Mouse (Mus musculus): ENCODE measurements around the gene Srpr.

Gene Srpr

GRCm38 (mm10) chr9:35188700-35189099, 11.3 kb upstream of the Srpr start:
- no peak for DNase-seq (ENCODE audit: low spot score in 2 of 2)

- no peak for DNase-seq (ENCODE audit: low spot score in 2 of 2)
Observed at GRCm38 (mm10) chr9:35192983-35193542, 6.9 kb upstream of the Srpr start.

GRCm38 (mm10) chr9:35194048-35194447, 5.9 kb upstream of the Srpr start:
- DNase-seq (ENCODE audit: low spot score in 2 of 2) = no peak

- DNase-seq (ENCODE audit: low spot score in 2 of 2) = no peak
Observed at GRCm38 (mm10) chr9:35197625-35198024, 2.4 kb upstream of the Srpr start.

GRCm38 (mm10) chr9:35198351-35198750, 1.6 kb upstream of the Srpr start:
- no peak for DNase-seq (ENCODE audit: low spot score in 2 of 2)

GRCm38 (mm10) chr9:35198945-35199771, 817 bp upstream of the Srpr start:
- no peak for DNase-seq (ENCODE audit: low spot score in 2 of 2)

GRCm38 (mm10) chr9:35200529-35201060, 620 bp downstream of the Srpr start:
- no peak for DNase-seq (ENCODE audit: low spot score in 2 of 2)

- no peak for DNase-seq (ENCODE audit: low spot score in 2 of 2)
Observed at GRCm38 (mm10) chr9:35203536-35203935, 3.6 kb downstream of the Srpr start.

GRCm38 (mm10) chr9:35204421-35204820, 4.4 kb downstream of the Srpr start:
- DNase-seq (ENCODE audit: low spot score in 2 of 2) = no peak

- DNase-seq (ENCODE audit: low spot score in 2 of 2) = peak; percentile 96 to 99
Observed at GRCm38 (mm10) chr9:35210542-35211474, 10.8 kb downstream of the Srpr start, which contains the start of gene Foxred1. Gene Foxred1, minus strand, starts transcription at chr9:35211055.

GRCm38 (mm10) chr9:35211573-35212511, 11.9 kb downstream of the Srpr start:
- DNase-seq (ENCODE audit: low spot score in 2 of 2) = no peak

- DNase-seq (ENCODE audit: low spot score in 2 of 2) = no peak
Observed at GRCm38 (mm10) chr9:35217963-35218362, 18.0 kb downstream of the Srpr start.

GRCm38 (mm10) chr9:35223466-35223865, 23.5 kb downstream of the Srpr start:
- no peak for DNase-seq (ENCODE audit: low spot score in 2 of 2)

GRCm38 (mm10) chr9:35228671-35229070, 28.7 kb downstream of the Srpr start:
- no peak for DNase-seq (ENCODE audit: low spot score in 2 of 2)

GRCm38 (mm10) chr9:35235996-35236395, 36.0 kb downstream of the Srpr start:
- no peak for DNase-seq (ENCODE audit: low spot score in 2 of 2)

GRCm38 (mm10) chr9:35238371-35238770, 38.4 kb downstream of the Srpr start:
- no peak for DNase-seq (ENCODE audit: low spot score in 2 of 2)

- no peak for DNase-seq (ENCODE audit: low spot score in 2 of 2)
Observed at GRCm38 (mm10) chr9:35238915-35239571, 39.1 kb downstream of the Srpr start.

- DNase-seq (ENCODE audit: low spot score in 2 of 2) = no peak
Observed at GRCm38 (mm10) chr9:35239734-35240133, 39.8 kb downstream of the Srpr start.

- no peak for DNase-seq (ENCODE audit: low spot score in 2 of 2)
Observed at GRCm38 (mm10) chr9:35247405-35247804, 47.4 kb downstream of the Srpr start.

- no peak for DNase-seq (ENCODE audit: low spot score in 2 of 2)
Observed at GRCm38 (mm10) chr9:35249476-35249875, 49.5 kb downstream of the Srpr start.
